Mouse (Mus musculus) stomach, embryonic 15.5 days (tissue): ENCODE results near the gene Hsd17b2. TPM values are rescaled to one million over a fixed set of nuclear protein-coding genes. Genes with fewer than 3 reads are reported as not detected.

ENCODE experiments used
- ATAC-seq: fragments of 200-750 bp; cut with Nextera tagmentation; 2 replicates; pipeline ENCODE4 v1.8.0; 2017; ENCODE audit warnings: low read depth, moderate number of reproducible peaks, moderate TSS enrichment; ENCODE audit not compliant: insufficient read depth, low FRiP score
- H3K27ac ChIP-seq: fragments of 300-500 bp; sonication (generic); 2 replicates; pipeline ENCODE4 v1.5.1; 2015; ENCODE audit warnings: mild to moderate bottlenecking, inconsistent platforms
- H3K27me3 ChIP-seq: fragments of 300-500 bp; sonication (generic); replicated peaks from 2 replicates; pipeline ENCODE4 v1.6.1; 2015; ENCODE audit warnings: inconsistent platforms
- H3K36me3 ChIP-seq: fragments of 300-500 bp; sonication (generic); 2 replicates; pipeline ENCODE4 v1.6.1; 2015; ENCODE audit warnings: inconsistent platforms
- H3K4me1 ChIP-seq: fragments of 300-500 bp; sonication (generic); 2 replicates; pipeline ENCODE4 v1.6.1; 2015; ENCODE audit warnings: inconsistent platforms
- H3K4me2 ChIP-seq: fragments of 300-500 bp; sonication (generic); 2 replicates; pipeline ENCODE4 v1.6.1; 2015; ENCODE audit warnings: mild to moderate bottlenecking, inconsistent platforms
- H3K4me3 ChIP-seq: fragments of 300-500 bp; sonication (generic); replicated peaks from 2 replicates; pipeline ENCODE4 v1.5.1; 2015; ENCODE audit warnings: inconsistent platforms
- H3K9ac ChIP-seq: fragments of 300-500 bp; sonication (generic); 2 replicates; pipeline ENCODE4 v1.6.1; 2015; ENCODE audit warnings: inconsistent platforms
- H3K9me3 ChIP-seq: fragments of 300-500 bp; sonication (generic); 2 replicates; pipeline ENCODE4 v1.6.1; 2016; ENCODE audit warnings: inconsistent platforms
- WGBS: fragments of 180-500 bp; shearing (Covaris S2); methylation state at CpG from one replicate; pipeline ENCODE4 v1.1.7; 2015; 5-methylcytosine and 5-hydroxymethylcytosine counted together
- polyA plus RNA-seq: library from polyadenylated mRNA; unstranded; fragments of >200 nt; fragmentation: Nextera tagmentation; extraction: Ambion mirVana; gene quantifications from 2 replicates; pipeline ENCODE4 v1.2.1, GENCODE M21; 2015

Gene Hsd17b2
- 21.5 and 23.7 TPM in 2 replicates for polyA plus RNA-seq

GRCm38 (mm10) chr8:117701859-117702258 is at the start of gene Hsd17b2:
Gene Hsd17b2 (plus strand): TSS chr8:117701904.
- 51% methylated on average over 13 of the region's 13 CpGs for WGBS

GRCm38 (mm10) chr8:117652318-117652717 is 49.4 kb upstream of the Hsd17b2 start:
- WGBS: 93% methylated on average over 1 of the region's 1 CpGs
- Histone ChIP-seq H3K27me3 (no peaks in the 10 kb centered on the region), H3K4me2 (no peak overlapping the region), H3K4me1 (no peaks in the 10 kb centered on the region), H3K36me3 (no peaks in the 10 kb centered on the region), H3K9me3 (no peaks in the 10 kb centered on the region), H3K4me3 (no peak overlapping the region), H3K27ac (no peak overlapping the region), H3K9ac (no peak overlapping the region)
- no peak for ATAC-seq

More at GRCm38 (mm10) chr8:117701859-117702258, at the start of gene Hsd17b2:
- Histone ChIP-seq H3K9ac (no peak within 1 kb of the TSS), H3K27ac (peak within 1 kb of the TSS; percentile 63), H3K27me3 (no peaks in the 10 kb centered on the region), H3K4me2 (peak within 1 kb of the TSS; percentile 32), H3K9me3 (no peaks in the 10 kb centered on the region), H3K36me3 (no peaks in the 10 kb centered on the region), H3K4me3 (no peak within 1 kb of the TSS; the same call in 1 of the 2 replicates), H3K4me1 (no peaks in the 10 kb centered on the region)
- peak; percentile 33; the same call in 1 of the 2 replicates for ATAC-seq

- no peaks in the 10 kb centered on the region for H3K27me3 ChIP-seq
- ATAC-seq: no peak
- H3K9ac ChIP-seq: no peak overlapping the region
- no peaks in the 10 kb centered on the region for H3K9me3 ChIP-seq
- peaks cover 12% of the 10 kb centered on the region for H3K4me1 ChIP-seq
- WGBS: 76% methylated on average over 7 of the region's 7 CpGs
- 0 out of 2 replicates have a peak, but pooled peaks cover 9% of the 10 kb centered on the region for H3K36me3 ChIP-seq
- H3K4me2 ChIP-seq: no peak overlapping the region
- no peak overlapping the region for H3K27ac ChIP-seq
- no peak overlapping the region for H3K4me3 ChIP-seq
These were observed 42.7 kb upstream of the Hsd17b2 start for GRCm38 (mm10) chr8:117658990-117659389.

GRCm38 (mm10) chr8:117660358-117661031 is 41.2 kb upstream of the Hsd17b2 start:
- peak overlapping the region; percentile 37 for H3K4me2 ChIP-seq
- peaks cover 12% of the 10 kb centered on the region for H3K4me1 ChIP-seq
- WGBS: 21% methylated on average over 11 of the region's 11 CpGs
- H3K4me3 ChIP-seq: 0 out of 2 replicates have a peak overlapping the region, but pooled peaks have one; percentile 9
- H3K27ac ChIP-seq: no peak overlapping the region; the same call in 1 of the 2 replicates
- H3K36me3 ChIP-seq: 0 out of 2 replicates have a peak, but pooled peaks cover 9% of the 10 kb centered on the region
- H3K9ac ChIP-seq: no peak overlapping the region
- H3K9me3 ChIP-seq: no peaks in the 10 kb centered on the region
- H3K27me3 ChIP-seq: no peaks in the 10 kb centered on the region
- peak; percentile 61 for ATAC-seq

GRCm38 (mm10) chr8:117667349-117668124 is 34.2 kb upstream of the Hsd17b2 start:
- Histone ChIP-seq H3K4me3 (no peak overlapping the region), H3K9ac (no peak overlapping the region), H3K27ac (no peak overlapping the region; the same call in 1 of the 2 replicates), H3K9me3 (no peaks in the 10 kb centered on the region), H3K36me3 (0 out of 2 replicates have a peak, but pooled peaks cover 9% of the 10 kb centered on the region), H3K4me2 (no peak overlapping the region), H3K27me3 (no peaks in the 10 kb centered on the region), H3K4me1 (no peaks in the 10 kb centered on the region)
- 64% methylated on average over 13 of the region's 13 CpGs for WGBS
- no peak for ATAC-seq

- no peak overlapping the region for H3K4me2 ChIP-seq
- H3K4me1 ChIP-seq: no peaks in the 10 kb centered on the region
- no peaks in the 10 kb centered on the region for H3K27me3 ChIP-seq
- no peak overlapping the region for H3K27ac ChIP-seq
- H3K4me3 ChIP-seq: no peak overlapping the region
- H3K9ac ChIP-seq: no peak overlapping the region
- no peak for ATAC-seq
- H3K36me3 ChIP-seq: no peaks in the 10 kb centered on the region
- no peaks in the 10 kb centered on the region for H3K9me3 ChIP-seq
- WGBS: 15% methylated on average over 11 of the region's 11 CpGs
These were observed 31.2 kb upstream of the Hsd17b2 start for GRCm38 (mm10) chr8:117670461-117670860.

GRCm38 (mm10) chr8:117672558-117672957 is 29.1 kb upstream of the Hsd17b2 start:
- Histone ChIP-seq H3K27ac (no peak overlapping the region), H3K4me3 (no peak overlapping the region), H3K9ac (no peak overlapping the region), H3K27me3 (no peaks in the 10 kb centered on the region), H3K4me1 (no peaks in the 10 kb centered on the region), H3K4me2 (no peak overlapping the region), H3K36me3 (no peaks in the 10 kb centered on the region), H3K9me3 (no peaks in the 10 kb centered on the region)
- ATAC-seq: no peak
- WGBS: 81% methylated on average over 3 of the region's 3 CpGs

GRCm38 (mm10) chr8:117673430-117673830 is 28.3 kb upstream of the Hsd17b2 start, which contains the start of gene Sdr42e1:
Gene Sdr42e1 (minus strand): TSS chr8:117673689.
- no peak for ATAC-seq
- Histone ChIP-seq H3K27me3 (no peaks in the 10 kb centered on the region), H3K9ac (peak within 1 kb of the TSS; percentile 13; the same call in 1 of the 2 replicates), H3K4me1 (no peaks in the 10 kb centered on the region), H3K4me3 (peak within 1 kb of the TSS; percentile 55), H3K27ac (no peak within 1 kb of the TSS), H3K4me2 (peak within 1 kb of the TSS; percentile 69), H3K9me3 (no peaks in the 10 kb centered on the region), H3K36me3 (no peaks in the 10 kb centered on the region)
- 9% methylated on average over 17 of the region's 17 CpGs for WGBS

- H3K4me2 ChIP-seq: no peak overlapping the region
- WGBS: 67% methylated on average over 5 of the region's 5 CpGs
- no peak for ATAC-seq
These were observed 26.5 kb upstream of the Hsd17b2 start for GRCm38 (mm10) chr8:117675171-117675570.

GRCm38 (mm10) chr8:117676460-117676859 is 25.2 kb upstream of the Hsd17b2 start:
- H3K36me3 ChIP-seq: no peaks in the 10 kb centered on the region

More at GRCm38 (mm10) chr8:117675171-117675570, 26.5 kb upstream of the Hsd17b2 start:
- Histone ChIP-seq H3K9me3 (no peaks in the 10 kb centered on the region), H3K4me1 (no peaks in the 10 kb centered on the region), H3K4me3 (no peak overlapping the region), H3K27me3 (no peaks in the 10 kb centered on the region), H3K27ac (no peak overlapping the region), H3K9ac (no peak overlapping the region), H3K36me3 (no peaks in the 10 kb centered on the region)

GRCm38 (mm10) chr8:117677011-117677410 is 24.7 kb upstream of the Hsd17b2 start:
- Histone ChIP-seq H3K4me3 (no peak overlapping the region), H3K9ac (no peak overlapping the region), H3K9me3 (no peaks in the 10 kb centered on the region), H3K4me1 (no peaks in the 10 kb centered on the region), H3K36me3 (no peaks in the 10 kb centered on the region), H3K27ac (peak overlapping the region; percentile 16; the same call in 1 of the 2 replicates), H3K4me2 (no peak overlapping the region), H3K27me3 (no peaks in the 10 kb centered on the region)
- ATAC-seq: no peak
- 31% methylated on average over 8 of the region's 8 CpGs for WGBS

More at GRCm38 (mm10) chr8:117676460-117676859, 25.2 kb upstream of the Hsd17b2 start:
- no peaks in the 10 kb centered on the region for H3K9me3 ChIP-seq
- H3K4me1 ChIP-seq: no peaks in the 10 kb centered on the region
- H3K27ac ChIP-seq: peak overlapping the region; percentile 16; the same call in 1 of the 2 replicates
- H3K4me2 ChIP-seq: no peak overlapping the region
- no peak overlapping the region for H3K9ac ChIP-seq
- 42% methylated on average over 9 of the region's 9 CpGs for WGBS
- H3K4me3 ChIP-seq: no peak overlapping the region
- peak; percentile 49; the same call in 1 of the 2 replicates for ATAC-seq
- H3K27me3 ChIP-seq: no peaks in the 10 kb centered on the region
